Mouse (Mus musculus): ENCODE results near the gene Clic3. TPM values are rescaled to one million over a fixed set of nuclear protein-coding genes. Genes with fewer than 3 reads are reported as not detected.

Gene Clic3
- total and polyA plus RNA-seq, 2 experiments from 2014 or later, result 2.4 to 6.5 TPM

GRCm38 (mm10) chr2:25505860-25506259, 49.2 kb downstream of the Clic3 start:
- Histone ChIP-seq H3K9ac (replicated peaks; ENCODE audit: low read depth, low read length) (no peak overlapping the region), H3K4me1 (ENCODE audit: control insufficient read depth, insufficient read depth) (peaks cover 9% of the 10 kb centered on the region), H3K27ac (ENCODE audit: low read depth) (no peak overlapping the region), H3K9me3 (replicated peaks; ENCODE audit: control insufficient read depth, low read length) (no peaks in the 10 kb centered on the region), H3K36me3 (replicated peaks; ENCODE audit: control insufficient read depth, insufficient read depth, low read length) (peaks cover 34% of the 10 kb centered on the region), H3K27me3 (ENCODE audit: control insufficient read depth, insufficient read depth, low read length) (no peaks in the 10 kb centered on the region), H3K4me3 (ENCODE audit: low read depth, low read length) (no peak overlapping the region), H3K4me2 (ENCODE audit: low read depth, low read length) (no peak overlapping the region)
- ATAC-seq (ENCODE audit: insufficient read depth, low read depth), result no peak
- WGBS, result 89% methylated on average over 4 of the region's 4 CpGs
- TF ChIP-seq EP300 (IDR thresholded peaks at IDR 0.05; ENCODE audit: low read depth), result no peak
- TF ChIP-seq CTCF (IDR thresholded peaks at IDR 0.05; ENCODE audit: low read depth), result no peak
- no peak for DNase-seq (ENCODE audit: low spot score)

GRCm38 (mm10) chr2:25506964-25507363, 50.3 kb downstream of the Clic3 start:
- Histone ChIP-seq H3K27me3 (ENCODE audit: control insufficient read depth, insufficient read depth, low read length) (no peaks in the 10 kb centered on the region), H3K9ac (replicated peaks; ENCODE audit: low read depth, low read length) (no peak overlapping the region), H3K4me2 (ENCODE audit: low read depth, low read length) (no peak overlapping the region), H3K4me3 (ENCODE audit: low read depth, low read length) (no peak overlapping the region), H3K4me1 (ENCODE audit: control insufficient read depth, insufficient read depth) (peaks cover 1% of the 10 kb centered on the region; the same call in 1 of the 2 replicates), H3K27ac (ENCODE audit: low read depth) (no peak overlapping the region), H3K36me3 (replicated peaks; ENCODE audit: control insufficient read depth, insufficient read depth, low read length) (peaks cover 34% of the 10 kb centered on the region), H3K9me3 (replicated peaks; ENCODE audit: control insufficient read depth, low read length) (no peaks in the 10 kb centered on the region)
- 34% methylated on average over 5 of the region's 5 CpGs for WGBS
- ATAC-seq (ENCODE audit: insufficient read depth, low read depth) (peak; percentile 44; the same call in 1 of the 2 replicates), DNase-seq (ENCODE audit: low spot score) (peak; percentile 27)
- TF ChIP-seq CTCF (IDR thresholded peaks at IDR 0.05; ENCODE audit: low read depth) (peak; percentile 40), EP300 (IDR thresholded peaks at IDR 0.05; ENCODE audit: low read depth) (no peak)

Small RNAs within 50 kb of the gene (microRNA-seq; reads per million reads assigned to microRNA genes)
- not detected for gene Mir3087

Other genes starting within 250 kb of the Clic3 start
Only the 30 nearest of the 44 such genes appear.
- gene Tprn, start 194.2 kb upstream of the Clic3 start, total RNA-seq (2014; rRNA removed; ENCODE audit: low replicate concordance), result 5.2 and 5.4 TPM in 2 replicates
- gene Tprn, start 194.2 kb upstream of the Clic3 start, polyA plus RNA-seq (2015; fragmentation: Nextera tagmentation; extraction: Ambion mirVana), result 3.6 and 3.7 TPM in 2 replicates
- gene Ssna1, start 184.4 kb upstream of the Clic3 start, total RNA-seq (2014; rRNA removed; ENCODE audit: low replicate concordance), result 58.9 and 110 TPM in 2 replicates
- 111 and 117 TPM in 2 replicates for gene Ssna1, start 184.4 kb upstream of the Clic3 start, polyA plus RNA-seq (2015; fragmentation: Nextera tagmentation; extraction: Ambion mirVana)
- gene Anapc2, start 184.4 kb upstream of the Clic3 start, total RNA-seq (2014; rRNA removed; ENCODE audit: low replicate concordance), result 31.4 and 48.6 TPM in 2 replicates
- gene Anapc2, start 184.4 kb upstream of the Clic3 start, polyA plus RNA-seq (2015; fragmentation: Nextera tagmentation; extraction: Ambion mirVana), result 41.0 and 46.5 TPM in 2 replicates
- gene Tmem210, start 168.7 kb upstream of the Clic3 start, total RNA-seq (2014; rRNA removed; ENCODE audit: low replicate concordance), result not detected in 2 replicates
- not detected in 2 replicates for gene Tmem210, start 168.7 kb upstream of the Clic3 start, polyA plus RNA-seq (2015; fragmentation: Nextera tagmentation; extraction: Ambion mirVana)
- not detected in 2 replicates for gene Lrrc26, start 166.9 kb upstream of the Clic3 start, total RNA-seq (2014; rRNA removed; ENCODE audit: low replicate concordance)
- 1.2 TPM in 1 of 2 replicates, not detected in the other for gene Lrrc26, start 166.9 kb upstream of the Clic3 start, polyA plus RNA-seq (2015; fragmentation: Nextera tagmentation; extraction: Ambion mirVana)
- gene Grin1, start 137.7 kb upstream of the Clic3 start, total RNA-seq (2014; rRNA removed; ENCODE audit: low replicate concordance), result 0.46 TPM in 1 of 2 replicates, not detected in the other
- gene Grin1, start 137.7 kb upstream of the Clic3 start, polyA plus RNA-seq (2015; fragmentation: Nextera tagmentation; extraction: Ambion mirVana), result not detected in 2 replicates
- gene Man1b1, start 124.5 kb upstream of the Clic3 start, total RNA-seq (2014; rRNA removed; ENCODE audit: low replicate concordance), result 20.1 and 41.2 TPM in 2 replicates
- gene Man1b1, start 124.5 kb upstream of the Clic3 start, polyA plus RNA-seq (2015; fragmentation: Nextera tagmentation; extraction: Ambion mirVana), result 18.8 and 19.5 TPM in 2 replicates
- gene Dpp7, start 100.5 kb upstream of the Clic3 start, total RNA-seq (2014; rRNA removed; ENCODE audit: low replicate concordance), result 9.0 and 13.2 TPM in 2 replicates
- gene Dpp7, start 100.5 kb upstream of the Clic3 start, polyA plus RNA-seq (2015; fragmentation: Nextera tagmentation; extraction: Ambion mirVana), result 4.3 and 4.6 TPM in 2 replicates
- gene Uap1l1, start 91.2 kb upstream of the Clic3 start, total RNA-seq (2014; rRNA removed; ENCODE audit: low replicate concordance), result 1.3 and 10.9 TPM in 2 replicates
- 13.0 and 14.3 TPM in 2 replicates for gene Uap1l1, start 91.2 kb upstream of the Clic3 start, polyA plus RNA-seq (2015; fragmentation: Nextera tagmentation; extraction: Ambion mirVana)
- gene Sapcd2, start 84.5 kb upstream of the Clic3 start, total RNA-seq (2014; rRNA removed; ENCODE audit: low replicate concordance), result 14.0 and 26.1 TPM in 2 replicates
- 5.6 and 6.4 TPM in 2 replicates for gene Sapcd2, start 84.5 kb upstream of the Clic3 start, polyA plus RNA-seq (2015; fragmentation: Nextera tagmentation; extraction: Ambion mirVana)
- gene Entpd2, start 61.0 kb upstream of the Clic3 start, total RNA-seq (2014; rRNA removed; ENCODE audit: low replicate concordance), result 7.9 and 44.8 TPM in 2 replicates
- gene Entpd2, start 61.0 kb upstream of the Clic3 start, polyA plus RNA-seq (2015; fragmentation: Nextera tagmentation; extraction: Ambion mirVana), result 3.5 and 4.2 TPM in 2 replicates
- gene Npdc1, start 57.5 kb upstream of the Clic3 start, total RNA-seq (2014; rRNA removed; ENCODE audit: low replicate concordance), result 43.0 and 49.7 TPM in 2 replicates
- gene Npdc1, start 57.5 kb upstream of the Clic3 start, polyA plus RNA-seq (2015; fragmentation: Nextera tagmentation; extraction: Ambion mirVana), result 21.0 and 24.5 TPM in 2 replicates
- gene Fut7, start 33.6 kb upstream of the Clic3 start, total RNA-seq (2014; rRNA removed; ENCODE audit: low replicate concordance), result not detected in 2 replicates
- gene Fut7, start 33.6 kb upstream of the Clic3 start, polyA plus RNA-seq (2015; fragmentation: Nextera tagmentation; extraction: Ambion mirVana), result not detected in 2 replicates
- 27.6 and 32.0 TPM in 2 replicates for gene Abca2, start 28.1 kb upstream of the Clic3 start, total RNA-seq (2014; rRNA removed; ENCODE audit: low replicate concordance)
- gene Abca2, start 28.1 kb upstream of the Clic3 start, polyA plus RNA-seq (2015; fragmentation: Nextera tagmentation; extraction: Ambion mirVana), result 2.4 and 3.6 TPM in 2 replicates
- gene Paxx, start 4.3 kb downstream of the Clic3 start, total RNA-seq (2014; rRNA removed; ENCODE audit: low replicate concordance), result 71.9 and 90.7 TPM in 2 replicates
- 42.7 and 45.5 TPM in 2 replicates for gene Paxx, start 4.3 kb downstream of the Clic3 start, polyA plus RNA-seq (2015; fragmentation: Nextera tagmentation; extraction: Ambion mirVana)
- 708 and 711 TPM in 2 replicates for gene Ptgds, start 13.2 kb downstream of the Clic3 start, total RNA-seq (2014; rRNA removed; ENCODE audit: low replicate concordance)
- 356 and 359 TPM in 2 replicates for gene Ptgds, start 13.2 kb downstream of the Clic3 start, polyA plus RNA-seq (2015; fragmentation: Nextera tagmentation; extraction: Ambion mirVana)
- not detected in 2 replicates for gene Lcn12, start 37.1 kb downstream of the Clic3 start, total RNA-seq (2014; rRNA removed; ENCODE audit: low replicate concordance)
- not detected in 2 replicates for gene Lcn12, start 37.1 kb downstream of the Clic3 start, polyA plus RNA-seq (2015; fragmentation: Nextera tagmentation; extraction: Ambion mirVana)
- gene Fbxw5, start 43.9 kb downstream of the Clic3 start, total RNA-seq (2014; rRNA removed; ENCODE audit: low replicate concordance), result 115 and 141 TPM in 2 replicates
- 70.6 and 76.5 TPM in 2 replicates for gene Fbxw5, start 43.9 kb downstream of the Clic3 start, polyA plus RNA-seq (2015; fragmentation: Nextera tagmentation; extraction: Ambion mirVana)
- 1.6 and 9.0 TPM in 2 replicates for gene C8g, start 44.9 kb downstream of the Clic3 start, total RNA-seq (2014; rRNA removed; ENCODE audit: low replicate concordance)
- gene C8g, start 44.9 kb downstream of the Clic3 start, polyA plus RNA-seq (2015; fragmentation: Nextera tagmentation; extraction: Ambion mirVana), result 2.4 and 4.0 TPM in 2 replicates
- gene Traf2, start 90.1 kb downstream of the Clic3 start, total RNA-seq (2014; rRNA removed; ENCODE audit: low replicate concordance), result 5.1 and 6.3 TPM in 2 replicates
- 14.2 and 15.8 TPM in 2 replicates for gene Traf2, start 90.1 kb downstream of the Clic3 start, polyA plus RNA-seq (2015; fragmentation: Nextera tagmentation; extraction: Ambion mirVana)
- gene Edf1, start 101.0 kb downstream of the Clic3 start, total RNA-seq (2014; rRNA removed; ENCODE audit: low replicate concordance), result 112 and 136 TPM in 2 replicates
- 314 and 343 TPM in 2 replicates for gene Edf1, start 101.0 kb downstream of the Clic3 start, polyA plus RNA-seq (2015; fragmentation: Nextera tagmentation; extraction: Ambion mirVana)
- 1.7 and 2.0 TPM in 2 replicates for gene Mamdc4, start 118.0 kb downstream of the Clic3 start, total RNA-seq (2014; rRNA removed; ENCODE audit: low replicate concordance)
- gene Mamdc4, start 118.0 kb downstream of the Clic3 start, polyA plus RNA-seq (2015; fragmentation: Nextera tagmentation; extraction: Ambion mirVana), result 0.14 and 1.6 TPM in 2 replicates
- 37.9 and 43.3 TPM in 2 replicates for gene Phpt1, start 118.4 kb downstream of the Clic3 start, total RNA-seq (2014; rRNA removed; ENCODE audit: low replicate concordance)
- gene Phpt1, start 118.4 kb downstream of the Clic3 start, polyA plus RNA-seq (2015; fragmentation: Nextera tagmentation; extraction: Ambion mirVana), result 248 and 255 TPM in 2 replicates
- not detected in 2 replicates for gene Ajm1, start 124.9 kb downstream of the Clic3 start, total RNA-seq (2014; rRNA removed; ENCODE audit: low replicate concordance)
- gene Ajm1, start 124.9 kb downstream of the Clic3 start, polyA plus RNA-seq (2015; fragmentation: Nextera tagmentation; extraction: Ambion mirVana), result not detected in 2 replicates
- gene Rabl6, start 151.7 kb downstream of the Clic3 start, total RNA-seq (2014; rRNA removed; ENCODE audit: low replicate concordance), result 52.1 and 89.9 TPM in 2 replicates
- gene Rabl6, start 151.7 kb downstream of the Clic3 start, polyA plus RNA-seq (2015; fragmentation: Nextera tagmentation; extraction: Ambion mirVana), result 28.7 and 30.7 TPM in 2 replicates
- gene Ccdc183, start 160.8 kb downstream of the Clic3 start, total RNA-seq (2014; rRNA removed; ENCODE audit: low replicate concordance), result not detected in 2 replicates
- gene Ccdc183, start 160.8 kb downstream of the Clic3 start, polyA plus RNA-seq (2015; fragmentation: Nextera tagmentation; extraction: Ambion mirVana), result 0.22 and 0.23 TPM in 2 replicates
- gene Tmem141, start 165.2 kb downstream of the Clic3 start, total RNA-seq (2014; rRNA removed; ENCODE audit: low replicate concordance), result 36.6 and 42.3 TPM in 2 replicates
- 36.8 and 38.4 TPM in 2 replicates for gene Tmem141, start 165.2 kb downstream of the Clic3 start, polyA plus RNA-seq (2015; fragmentation: Nextera tagmentation; extraction: Ambion mirVana)
- 1.4 and 4.8 TPM in 2 replicates for gene Fcna, start 171.2 kb downstream of the Clic3 start, total RNA-seq (2014; rRNA removed; ENCODE audit: low replicate concordance)
- gene Fcna, start 171.2 kb downstream of the Clic3 start, polyA plus RNA-seq (2015; fragmentation: Nextera tagmentation; extraction: Ambion mirVana), result 1.9 and 3.4 TPM in 2 replicates
- not detected in 2 replicates for gene Lcn8, start 196.3 kb downstream of the Clic3 start, total RNA-seq (2014; rRNA removed; ENCODE audit: low replicate concordance)
- gene Lcn8, start 196.3 kb downstream of the Clic3 start, polyA plus RNA-seq (2015; fragmentation: Nextera tagmentation; extraction: Ambion mirVana), result not detected in 2 replicates
- gene Lcn5, start 201.1 kb downstream of the Clic3 start, total RNA-seq (2014; rRNA removed; ENCODE audit: low replicate concordance), result not detected in 2 replicates
- gene Lcn5, start 201.1 kb downstream of the Clic3 start, polyA plus RNA-seq (2015; fragmentation: Nextera tagmentation; extraction: Ambion mirVana), result not detected in 2 replicates